Mouse (Mus musculus) limb, embryonic 10.5 days (tissue): ENCODE data around the gene Lrrc74a. TPM values are rescaled to one million over a fixed set of nuclear protein-coding genes. Genes with fewer than 3 reads are reported as not detected.

Source experiments
- DNase-seq: peaks from one replicate; pipeline ENCODE4 v3.0.0-alpha.2; 2017; ENCODE audit warnings: low spot score
- H3K27ac ChIP-seq: fragments of 300-500 bp; sonication (generic); 2 replicates; pipeline ENCODE4 v1.5.1; 2016; ENCODE audit warnings: mild to moderate bottlenecking
- H3K27me3 ChIP-seq: fragments of 300-500 bp; sonication (generic); 2 replicates; pipeline ENCODE4 v1.6.1; 2016; ENCODE audit warnings: low read depth, mild to moderate bottlenecking; ENCODE audit not compliant: poor library complexity, severe bottlenecking
- H3K36me3 ChIP-seq: fragments of 300-500 bp; sonication (generic); 2 replicates; pipeline ENCODE4 v1.6.1; 2016; ENCODE audit warnings: mild to moderate bottlenecking, moderate library complexity
- H3K4me1 ChIP-seq: fragments of 300-500 bp; sonication (generic); 2 replicates; pipeline ENCODE4 v1.6.1; 2016
- H3K4me3 ChIP-seq: fragments of 300-500 bp; sonication (generic); 2 replicates; pipeline ENCODE4 v1.5.1; 2016; ENCODE audit warnings: mild to moderate bottlenecking, moderate library complexity
- H3K9me3 ChIP-seq: fragments of 300-500 bp; sonication (generic); replicated peaks from 2 replicates; pipeline ENCODE4 v1.6.1; 2016; ENCODE audit warnings: mild to moderate bottlenecking
- WGBS: fragments of 180-500 bp; shearing (Covaris S2); methylation state at CpG from one replicate; pipeline ENCODE4 v1.1.7; 2016; 5-methylcytosine and 5-hydroxymethylcytosine counted together
- polyA plus RNA-seq: library from polyadenylated mRNA; unstranded; fragments of >200 nt; fragmentation: Nextera tagmentation; extraction: Ambion mirVana; gene quantifications from 2 replicates; pipeline ENCODE4 v1.2.1, GENCODE M21; 2016

Lrrc74a gene
- polyA plus RNA-seq, 1 experiment from 2014 or later, result not detected

- no peak for DNase-seq
- H3K27me3 ChIP-seq, result no peaks in the 10 kb centered on the region
- peaks cover 96% of the 10 kb centered on the region for H3K4me1 ChIP-seq
- no peak overlapping the region for H3K4me3 ChIP-seq
- WGBS, result 64% methylated on average over 2 of the region's 2 CpGs
- peak overlapping the region; percentile 94 for H3K27ac ChIP-seq
- no peaks in the 10 kb centered on the region for H3K9me3 ChIP-seq
- no peaks in the 10 kb centered on the region for H3K36me3 ChIP-seq
Measured at GRCm38 (mm10) chr12:86804857-86805256, 70.7 kb downstream of the Lrrc74a start.

- H3K9me3 ChIP-seq, result no peaks in the 10 kb centered on the region
- no peak overlapping the region for H3K4me3 ChIP-seq
- H3K4me1 ChIP-seq, result peaks cover 97% of the 10 kb centered on the region
- H3K36me3 ChIP-seq, result no peaks in the 10 kb centered on the region
- H3K27me3 ChIP-seq, result no peaks in the 10 kb centered on the region
- peak overlapping the region; percentile 94 for H3K27ac ChIP-seq
- WGBS, result 57% methylated on average over 4 of the region's 4 CpGs
- DNase-seq, result no peak
Measured at GRCm38 (mm10) chr12:86805315-86805714, 71.1 kb downstream of the Lrrc74a start.

- 2% methylated on average over 19 of the region's 20 CpGs for WGBS
- peak; percentile 89 for DNase-seq
- H3K4me1 ChIP-seq, result peaks cover 97% of the 10 kb centered on the region
- H3K4me3 ChIP-seq, result peak overlapping the region; percentile 39
- peak overlapping the region; percentile 85 for H3K27ac ChIP-seq
- H3K9me3 ChIP-seq, result no peaks in the 10 kb centered on the region
- no peaks in the 10 kb centered on the region for H3K36me3 ChIP-seq
- no peaks in the 10 kb centered on the region for H3K27me3 ChIP-seq
Measured at GRCm38 (mm10) chr12:86806031-86806922, 72.1 kb downstream of the Lrrc74a start.

- H3K9me3 ChIP-seq, result no peaks in the 10 kb centered on the region
- no peaks in the 10 kb centered on the region for H3K36me3 ChIP-seq
- peak overlapping the region; percentile 85 for H3K27ac ChIP-seq
- whole genome bisulfite sequencing, result 20% methylated on average over 5 of the region's 5 CpGs
- peak overlapping the region; percentile 39 for H3K4me3 ChIP-seq
- DNase-seq, result peak; percentile 70
- H3K27me3 ChIP-seq, result no peaks in the 10 kb centered on the region
- H3K4me1 ChIP-seq, result peaks cover 97% of the 10 kb centered on the region
Measured at GRCm38 (mm10) chr12:86806923-86807794, 73.0 kb downstream of the Lrrc74a start.

- Histone ChIP-seq H3K27me3 (no peaks in the 10 kb centered on the region), H3K4me3 (peak overlapping the region; percentile 16; the same call in 1 of the 2 replicates), H3K4me1 (peaks cover 96% of the 10 kb centered on the region), H3K9me3 (no peaks in the 10 kb centered on the region), H3K36me3 (no peaks in the 10 kb centered on the region), H3K27ac (peak overlapping the region; percentile 85)
- WGBS, result 48% methylated on average over 4 of the region's 4 CpGs
- no peak for DNase-seq
Measured at GRCm38 (mm10) chr12:86807795-86808128, 73.6 kb downstream of the Lrrc74a start.

GRCm38 (mm10) chr12:86808856-86809255 lies 74.7 kb downstream of the Lrrc74a start:
- no peak for DNase-seq
- Histone ChIP-seq H3K27ac (peak overlapping the region; percentile 85; the same call in 1 of the 2 replicates), H3K4me3 (no peak overlapping the region), H3K4me1 (peaks cover 87% of the 10 kb centered on the region), H3K36me3 (no peaks in the 10 kb centered on the region), H3K9me3 (no peaks in the 10 kb centered on the region), H3K27me3 (no peaks in the 10 kb centered on the region)
- 85% methylated on average over 4 of the region's 4 CpGs for WGBS

GRCm38 (mm10) chr12:86810040-86810439 lies 75.9 kb downstream of the Lrrc74a start:
- WGBS, result 88% methylated on average over 1 of the region's 1 CpGs
- Histone ChIP-seq H3K4me1 (peaks cover 79% of the 10 kb centered on the region), H3K36me3 (no peaks in the 10 kb centered on the region), H3K9me3 (no peaks in the 10 kb centered on the region), H3K4me3 (no peak overlapping the region), H3K27ac (peak overlapping the region; percentile 85; the same call in 1 of the 2 replicates), H3K27me3 (no peaks in the 10 kb centered on the region)
- no peak for DNase-seq

GRCm38 (mm10) chr12:86810725-86811444 lies 76.7 kb downstream of the Lrrc74a start:
- 50% methylated on average over 11 of the region's 11 CpGs for whole genome bisulfite sequencing
- Histone ChIP-seq H3K4me1 (peaks cover 81% of the 10 kb centered on the region), H3K27me3 (no peaks in the 10 kb centered on the region), H3K9me3 (no peaks in the 10 kb centered on the region), H3K36me3 (no peaks in the 10 kb centered on the region), H3K4me3 (no peak overlapping the region), H3K27ac (peak overlapping the region; percentile 85)
- DNase-seq, result no peak

GRCm38 (mm10) chr12:86812782-86813181 lies 78.6 kb downstream of the Lrrc74a start:
- WGBS, result 83% methylated on average over 3 of the region's 3 CpGs

More at GRCm38 (mm10) chr12:86812782-86813181, 78.6 kb downstream of the Lrrc74a start:
- Histone ChIP-seq H3K9me3 (no peaks in the 10 kb centered on the region), H3K27ac (peak overlapping the region; percentile 85; the same call in 1 of the 2 replicates), H3K27me3 (no peaks in the 10 kb centered on the region), H3K4me1 (peaks cover 81% of the 10 kb centered on the region), H3K36me3 (no peaks in the 10 kb centered on the region), H3K4me3 (no peak overlapping the region)
- no peak for DNase-seq

Other genes with a start within 250 kb of the Lrrc74a start
- 9.2 and 9.5 TPM in 2 replicates for gene Vash1, start 55.7 kb upstream of the Lrrc74a start, polyA plus RNA-seq
- gene Angel1, start 7.9 kb upstream of the Lrrc74a start, polyA plus RNA-seq, result 11.0 and 11.9 TPM in 2 replicates
- gene Irf2bpl, start 150.4 kb downstream of the Lrrc74a start, polyA plus RNA-seq, result 11.9 and 22.6 TPM in 2 replicates
- gene Cipc, start 212.7 kb downstream of the Lrrc74a start, polyA plus RNA-seq, result 31.8 and 37.7 TPM in 2 replicates